Mouse (Mus musculus) frontal cortex, adult 2 months (tissue): ENCODE measurements around the gene Rai14. TPM values are rescaled to one million over a fixed set of nuclear protein-coding genes. Genes with fewer than 3 reads are reported as not detected.

Experiments used
- DNase-seq, 2 experiments: peaks; one replicate each; pipeline ENCODE4 v3.0.0; 2022; ENCODE audit warnings: low spot score in 1 of 2; ENCODE audit errors: extremely low spot score in 1 of 2
- polyA plus RNA-seq: library from polyadenylated mRNA; depleted of rRNA; stranded (reverse); fragments of >200 nt; gene quantifications from 2 replicates; pipeline ENCODE4 v1.2.3, GENCODE M21; 2012

Gene Rai14
- polyA plus RNA-seq, 1 experiment: 10.2 TPM

DNA sequence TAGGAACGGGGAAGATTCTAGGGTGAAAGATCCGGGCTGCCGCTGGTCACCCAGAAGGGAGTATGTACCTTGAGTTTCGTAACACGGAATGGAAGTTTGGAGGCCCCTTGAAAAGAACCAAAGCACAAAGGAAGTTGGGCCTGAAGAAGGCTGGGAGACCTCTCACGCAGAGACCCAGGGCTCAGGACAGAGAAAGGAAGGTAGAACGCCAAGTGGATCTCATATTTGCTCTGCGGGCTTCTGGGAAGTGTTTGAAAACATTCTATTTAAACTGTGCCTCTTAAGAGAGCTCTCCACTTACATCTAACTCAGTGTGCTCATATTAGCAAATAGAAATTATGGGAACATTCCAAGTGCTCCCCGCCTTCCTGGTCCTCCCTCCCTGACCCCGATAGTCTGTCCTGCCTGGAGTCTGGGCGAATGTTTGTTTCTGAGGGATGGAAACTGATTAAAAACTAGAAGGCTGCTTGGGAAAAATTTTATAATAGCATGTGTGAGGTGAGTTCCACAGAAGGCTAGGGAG is 6.9 kb upstream of the Rai14 start:
- no peak for DNase-seq

DNA sequence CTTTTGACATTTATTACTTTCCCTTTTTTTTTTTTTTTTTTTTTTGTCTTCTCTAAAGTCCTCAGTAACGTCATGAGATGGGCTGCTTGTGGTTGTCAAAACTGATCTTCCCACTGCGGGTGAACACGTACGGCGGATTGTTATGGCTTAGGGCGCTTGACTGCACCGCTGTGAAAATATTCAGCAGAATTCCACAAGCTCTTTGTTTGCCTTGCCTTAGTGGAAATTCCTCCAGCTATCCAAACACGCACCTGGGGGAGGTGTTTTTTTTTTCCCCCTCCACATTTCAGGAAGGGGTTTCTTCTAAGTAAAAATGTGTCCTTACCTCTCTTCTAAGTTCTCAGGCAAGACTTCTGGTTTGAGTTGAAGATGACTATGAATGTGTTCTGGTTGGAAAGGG is 6.2 kb upstream of the Rai14 start:
- DNase-seq: no peak

- DNase-seq: no peak
Measured at GRCm38 (mm10) chr15:10720188-10720587, 5.8 kb upstream of the Rai14 start.

DNA sequence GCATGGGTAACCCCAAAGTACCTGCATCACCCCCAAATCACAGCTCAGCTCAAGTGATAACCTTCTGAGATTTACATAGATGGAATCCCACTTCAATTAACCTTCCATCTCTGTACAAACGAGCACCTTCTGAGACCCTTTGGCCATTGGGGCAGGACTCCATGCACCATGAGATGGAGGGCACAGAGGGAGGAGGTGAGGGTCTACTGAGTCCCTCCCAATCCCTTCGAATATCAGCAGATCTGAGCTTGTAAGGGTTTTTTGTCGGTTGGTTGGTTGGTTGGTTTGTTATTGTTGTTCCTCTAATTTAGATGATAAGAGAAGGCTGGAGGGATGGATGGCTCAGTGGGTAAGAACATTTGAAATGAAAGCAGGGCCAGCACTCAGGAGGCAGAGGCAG is 5.1 kb upstream of the Rai14 start:
- DNase-seq: no peak

- DNase-seq: no peak
Measured at GRCm38 (mm10) chr15:10718763-10719162, 4.3 kb upstream of the Rai14 start.

- no peak for DNase-seq
Measured at GRCm38 (mm10) chr15:10717284-10717683, 2.9 kb upstream of the Rai14 start.

DNA sequence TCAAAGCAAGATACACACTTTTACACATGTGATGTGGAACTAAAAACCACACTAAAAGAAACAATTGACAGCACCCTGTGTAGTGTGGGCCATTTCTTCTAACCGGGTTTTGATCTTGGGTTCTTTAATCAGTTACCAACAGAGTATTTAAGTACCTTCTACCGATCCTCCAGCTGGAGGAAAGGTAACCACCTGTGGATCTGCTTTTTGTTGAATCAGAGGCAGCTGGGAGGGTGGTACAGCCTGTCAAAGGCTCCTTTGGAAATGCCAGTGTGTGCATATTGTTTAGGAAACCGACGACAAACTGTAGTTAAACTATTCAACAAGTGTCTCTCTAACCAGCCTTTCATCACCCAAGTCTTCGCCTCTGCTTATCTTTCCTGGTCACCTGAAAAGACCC is 1.5 kb upstream of the Rai14 start:
- DNase-seq: no peak

- DNase-seq: no peak
Measured at GRCm38 (mm10) chr15:10715139-10715505, 698 bp upstream of the Rai14 start.

- no peak for DNase-seq
Measured at GRCm38 (mm10) chr15:10713626-10714316, 653 bp downstream of the Rai14 start.

- no peak for DNase-seq
Measured at GRCm38 (mm10) chr15:10713181-10713625, 1.2 kb downstream of the Rai14 start.

GRCm38 (mm10) chr15:10712288-10712687 is 2.1 kb downstream of the Rai14 start:
- DNase-seq: no peak

DNA sequence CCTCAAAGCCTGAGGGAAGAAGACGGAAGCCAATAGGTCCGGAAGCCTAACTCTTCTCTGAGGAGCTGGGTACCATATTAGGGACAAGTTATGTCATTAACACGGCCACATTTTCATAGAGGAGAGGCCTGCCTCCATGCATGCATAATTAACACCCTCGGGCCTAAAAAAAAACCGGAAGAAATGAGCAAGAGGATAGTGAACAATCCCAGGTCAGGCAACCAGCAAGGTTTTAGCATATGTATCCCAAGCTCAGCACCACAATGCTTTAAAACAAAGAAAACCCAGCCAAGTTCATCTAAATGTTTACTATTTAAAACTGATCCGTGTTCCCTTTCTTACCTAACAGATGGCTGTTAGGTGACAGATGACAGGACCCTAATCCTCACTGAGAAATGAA is 3.2 kb downstream of the Rai14 start:
- no peak for DNase-seq

GRCm38 (mm10) chr15:10708591-10709272 is 5.7 kb downstream of the Rai14 start:
- DNase-seq: no peak

- no peak for DNase-seq
Measured at GRCm38 (mm10) chr15:10707109-10707508, 7.3 kb downstream of the Rai14 start.

DNA sequence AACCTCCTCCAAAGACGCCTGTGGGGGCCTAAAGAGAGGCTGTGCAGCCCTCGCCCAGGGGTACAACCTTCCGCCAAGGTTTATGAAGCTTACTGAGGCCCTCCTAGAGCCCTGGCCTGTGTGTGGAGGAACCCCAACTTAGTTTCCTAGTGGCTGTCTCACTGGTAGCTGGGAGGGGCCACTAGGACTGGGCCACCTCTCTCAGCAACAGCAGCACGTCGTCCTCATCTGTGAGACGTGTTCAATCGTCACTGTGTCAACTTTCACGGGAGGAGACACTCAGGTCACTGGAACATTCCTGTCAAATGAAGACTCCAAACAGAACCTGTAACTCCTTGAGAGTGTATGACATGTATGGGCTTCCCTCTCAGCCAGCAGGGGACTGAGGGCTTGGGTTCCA is 8.0 kb downstream of the Rai14 start:
- no peak for DNase-seq

GRCm38 (mm10) chr15:10705752-10706151 is 8.7 kb downstream of the Rai14 start:
- DNase-seq: no peak

DNA sequence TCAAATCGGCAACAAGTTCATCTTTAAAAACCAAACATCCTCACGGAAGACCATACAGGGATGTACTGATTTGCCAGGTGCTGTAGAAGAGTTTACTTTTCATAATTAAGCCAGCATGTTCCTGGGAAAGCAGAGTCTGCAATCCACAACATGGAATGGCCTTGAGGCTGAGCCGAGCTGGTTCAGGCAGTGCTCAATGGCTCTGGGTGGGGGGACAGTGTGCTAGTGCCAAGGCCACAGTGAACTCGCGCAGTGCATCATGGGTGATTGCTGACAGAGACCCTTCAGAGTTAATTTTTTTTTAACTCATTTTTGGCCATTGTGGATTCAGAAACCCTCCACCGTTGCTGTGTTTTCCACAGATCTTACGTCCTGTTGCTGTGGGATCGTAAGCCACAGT is 10.1 kb downstream of the Rai14 start:
- no peak for DNase-seq

GRCm38 (mm10) chr15:10701571-10701970 is 12.9 kb downstream of the Rai14 start:
- DNase-seq: no peak

GRCm38 (mm10) chr15:10700891-10701466 is 13.4 kb downstream of the Rai14 start:
- no peak for DNase-seq

DNA sequence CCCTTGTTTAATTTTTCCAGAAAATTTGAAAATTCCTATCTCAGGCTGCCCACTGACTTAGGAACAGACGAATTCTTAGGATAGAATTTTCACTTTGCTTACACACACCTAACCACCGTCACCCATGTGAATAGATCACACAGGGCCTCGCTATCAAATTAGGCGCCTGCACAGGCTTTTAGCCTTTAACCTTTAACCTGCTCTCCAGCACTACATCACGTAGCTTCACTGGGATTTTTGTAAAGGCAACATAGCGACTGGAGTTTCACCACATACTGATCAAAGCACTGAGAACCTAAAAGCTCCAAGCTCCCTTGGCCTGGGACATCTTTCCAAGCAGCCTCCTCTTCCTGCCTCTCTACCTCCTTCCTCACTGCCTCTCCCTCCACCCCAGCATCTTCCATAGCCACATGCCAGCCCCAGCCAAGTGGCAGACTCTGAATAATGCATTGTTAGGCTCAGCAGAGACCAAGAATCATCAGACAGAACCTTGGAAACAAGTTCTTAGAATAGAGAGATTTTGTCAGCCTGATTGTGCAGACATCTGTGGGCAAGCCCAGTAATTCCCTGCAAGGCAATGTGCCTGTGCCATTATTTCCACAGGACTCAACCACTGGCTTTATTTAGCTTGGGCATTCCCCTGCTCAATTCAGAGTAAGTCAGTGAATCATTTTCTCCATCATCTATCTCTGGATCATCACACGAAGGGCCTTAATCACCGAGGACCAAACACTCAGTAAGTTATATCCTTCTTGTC is 17.8 kb downstream of the Rai14 start:
- peak; percentile 20 to 45 for DNase-seq

DNA sequence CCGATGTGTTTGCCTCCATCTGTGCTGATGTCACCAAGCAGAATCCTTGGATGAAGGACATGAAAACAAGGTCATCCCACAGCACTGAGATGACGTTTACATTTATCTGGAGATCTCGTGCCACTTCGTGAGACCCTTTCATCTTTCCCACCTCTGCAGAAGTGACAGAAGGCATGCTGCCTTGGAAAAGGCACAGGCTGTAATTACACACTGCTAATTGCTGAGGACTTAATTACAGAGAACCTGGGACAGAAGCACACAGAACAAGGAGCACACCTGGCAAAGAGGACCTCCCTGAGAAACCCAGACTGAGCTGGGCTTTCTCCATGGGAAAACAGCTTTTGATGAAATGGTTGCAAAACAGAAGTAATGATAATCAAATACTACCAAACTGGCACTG is 21.8 kb downstream of the Rai14 start:
- no peak for DNase-seq
